Mouse (Mus musculus) activated CD4-positive, CD25-positive, alpha-beta regulatory T cell, adult 4 months (primary cell): ENCODE data around the gene Abca8a. TPM values are rescaled to one million over a fixed set of nuclear protein-coding genes. Genes with fewer than 3 reads are reported as not detected.

Source experiments
- ATAC-seq: one replicate; pipeline ENCODE4 v1.8.0; 2017
- polyA plus RNA-seq, 2 experiments: library from polyadenylated mRNA; unstranded; fragments of 100-300 nt; shearing (Covaris generic); gene quantifications; one replicate each; pipeline ENCODE4 v1.2.1; 2017

Gene Abca8a
- under 1 TPM in 1 of 2 experiments, not detected in 1; 0.26 TPM for polyA plus RNA-seq

- ATAC-seq, result no peak
These were observed at the start of gene Abca8a for GRCm38 (mm10) chr11:110095858-110096257. TSS of gene Abca8a (minus strand) at chr11:110095978.

- ATAC-seq, result no peak
These were observed 49.6 kb upstream of the Abca8a start for GRCm38 (mm10) chr11:110145421-110145820.

- ATAC-seq, result no peak
These were observed 35.0 kb upstream of the Abca8a start for GRCm38 (mm10) chr11:110130760-110131159.

DNA sequence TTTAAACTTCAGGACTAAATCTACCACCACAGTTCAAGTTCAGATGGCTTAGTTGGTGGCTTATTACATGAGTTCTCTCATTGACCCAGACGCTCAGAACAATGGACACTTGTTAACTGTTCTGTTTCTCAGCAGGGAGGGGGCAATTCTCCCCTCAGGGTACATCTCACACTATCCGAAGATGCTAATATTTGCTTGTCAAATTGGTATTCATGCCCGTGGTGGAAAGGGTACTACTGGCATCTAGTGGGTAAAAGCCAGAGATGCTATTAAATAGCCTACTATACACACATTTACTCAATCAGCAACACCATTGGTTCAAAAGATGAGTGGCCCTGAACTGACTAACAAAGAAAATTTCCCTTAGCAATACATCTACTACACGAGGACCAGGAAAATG is 15.4 kb upstream of the Abca8a start:
- no peak for ATAC-seq

GRCm38 (mm10) chr11:110101437-110101836 is 5.7 kb upstream of the Abca8a start:
- no peak for ATAC-seq

GRCm38 (mm10) chr11:110098901-110099300 is 3.1 kb upstream of the Abca8a start:
- no peak for ATAC-seq

- no peak for ATAC-seq
These were observed 1.7 kb upstream of the Abca8a start for GRCm38 (mm10) chr11:110097465-110097864.

DNA sequence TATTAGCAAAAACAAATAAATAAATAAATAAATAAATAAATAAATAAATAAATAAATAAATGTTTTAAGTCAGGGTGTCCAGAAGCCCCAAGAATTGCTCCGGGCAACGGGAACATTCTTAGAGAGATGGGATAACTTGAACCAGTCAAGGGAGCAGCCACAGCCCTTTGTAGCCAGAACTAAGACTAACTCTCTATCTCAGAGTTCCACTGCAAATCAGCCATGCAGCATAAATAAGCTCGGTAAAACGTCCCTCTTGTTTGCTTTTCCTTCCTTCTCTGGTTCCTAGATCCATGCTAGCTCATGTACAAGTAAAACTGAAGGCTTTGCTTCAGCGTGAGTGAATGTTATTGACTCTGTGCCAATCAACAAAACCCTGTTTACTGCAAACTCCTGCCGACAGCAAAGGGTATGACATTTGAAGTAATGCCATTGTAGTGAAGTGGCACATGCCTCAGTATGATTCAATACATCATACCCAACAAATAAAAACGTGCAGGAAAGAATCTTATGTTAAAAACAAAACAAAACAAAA is 865 bp downstream of the Abca8a start:
- no peak for ATAC-seq

GRCm38 (mm10) chr11:110094236-110094635 is 1.5 kb downstream of the Abca8a start:
- no peak for ATAC-seq

GRCm38 (mm10) chr11:110091328-110091727 is 4.5 kb downstream of the Abca8a start:
- no peak for ATAC-seq

GRCm38 (mm10) chr11:110072158-110072557 is 23.6 kb downstream of the Abca8a start:
- no peak for ATAC-seq

DNA sequence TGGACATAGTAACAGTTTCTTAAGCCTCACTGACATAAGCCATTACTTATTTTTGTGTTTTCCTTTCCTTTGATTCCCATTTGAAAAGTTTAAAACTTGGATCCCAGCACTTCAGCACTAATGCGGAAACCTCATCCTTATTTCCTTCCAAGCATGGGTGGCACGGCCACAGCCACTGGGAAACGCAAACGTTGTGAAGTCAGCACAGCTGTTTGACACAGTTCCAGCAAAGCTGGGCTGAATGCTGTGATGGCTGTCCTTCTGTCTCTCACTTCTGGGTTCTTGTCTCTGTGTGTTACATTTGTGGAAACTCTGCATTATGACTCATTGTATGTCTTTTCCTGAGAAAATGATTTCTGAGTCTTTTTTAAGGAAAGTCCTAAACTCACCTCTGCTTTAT is 34.7 kb downstream of the Abca8a start:
- ATAC-seq, result no peak

DNA sequence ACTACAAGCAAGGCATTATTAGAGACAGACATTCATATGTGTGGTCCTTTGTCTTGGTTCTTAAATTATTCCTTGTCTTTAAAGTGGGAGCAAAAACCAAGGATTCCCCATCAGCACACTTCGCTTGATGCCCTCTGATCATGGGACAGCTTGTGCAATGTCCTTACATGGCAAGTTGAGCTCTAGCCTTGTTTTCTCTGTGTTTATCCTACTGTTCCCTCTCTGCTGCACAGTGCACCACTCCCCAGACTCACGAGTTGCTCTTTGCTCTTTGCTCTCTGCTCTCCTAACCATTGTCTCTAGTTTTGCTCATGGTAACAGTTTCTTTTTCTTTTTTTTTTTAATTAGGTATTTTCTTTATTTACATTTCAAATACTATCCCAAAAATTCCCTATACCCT is 35.7 kb downstream of the Abca8a start:
- no peak for ATAC-seq

- ATAC-seq, result no peak
These were observed 42.1 kb downstream of the Abca8a start for GRCm38 (mm10) chr11:110053681-110054080.

DNA sequence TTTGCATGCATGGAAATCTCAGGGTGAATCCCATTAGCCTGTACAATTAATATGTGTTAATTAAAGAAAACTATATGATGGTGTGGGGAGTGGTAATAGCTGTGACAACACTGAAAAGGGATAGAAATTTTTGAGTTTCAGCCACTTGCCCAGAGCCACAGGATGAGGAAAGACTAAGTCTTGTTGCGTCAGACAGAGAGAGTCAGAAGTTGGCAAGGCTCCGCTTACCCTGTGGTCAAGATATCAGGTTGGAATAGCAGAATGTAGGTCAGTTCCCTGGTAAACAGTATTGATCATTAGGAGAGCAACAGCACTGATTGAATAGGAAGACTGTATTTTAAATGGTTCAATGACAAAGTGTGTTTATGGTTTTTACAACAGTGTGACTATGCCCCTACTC is 58.0 kb downstream of the Abca8a start:
- ATAC-seq, result no peak

DNA sequence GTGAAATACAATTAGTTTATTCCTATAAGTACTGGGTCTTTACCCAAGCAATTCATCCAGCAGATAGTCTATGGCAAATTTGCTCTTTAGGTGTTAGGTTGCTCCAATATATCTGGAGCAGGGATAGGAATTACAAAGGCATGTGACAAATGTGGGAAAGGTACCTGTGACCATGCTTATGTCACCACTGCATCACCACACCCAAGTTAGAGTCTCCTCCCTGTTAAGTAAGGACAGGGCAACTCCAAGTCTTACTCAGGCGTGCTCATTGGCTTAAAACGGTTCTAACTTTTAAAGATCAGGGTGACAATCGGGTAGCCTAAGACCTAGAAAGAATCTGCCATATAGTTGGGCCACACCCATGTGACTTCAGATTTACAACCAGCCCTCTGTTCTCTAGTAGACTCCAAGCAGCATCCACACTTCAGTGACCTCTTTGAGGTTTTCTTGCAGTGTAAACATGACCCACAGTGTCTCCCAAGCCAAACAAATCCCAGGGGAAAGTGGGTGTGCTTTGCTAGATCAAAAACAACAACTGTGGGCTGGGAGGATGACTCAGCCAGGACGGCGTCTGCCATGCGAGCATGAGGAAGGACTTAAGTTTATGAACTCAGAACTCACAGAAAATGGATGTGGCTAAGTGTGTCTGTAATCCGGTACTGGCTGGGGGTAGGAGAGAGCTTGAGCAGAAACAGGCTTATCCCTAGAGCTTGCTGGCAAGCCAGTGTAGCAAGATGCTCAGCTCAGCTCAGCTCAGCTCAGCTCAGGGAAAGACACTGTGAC is 66.7 kb downstream of the Abca8a start:
- no peak for ATAC-seq

- no peak for ATAC-seq
These were observed 84.8 kb downstream of the Abca8a start for GRCm38 (mm10) chr11:110010836-110011546.

DNA sequence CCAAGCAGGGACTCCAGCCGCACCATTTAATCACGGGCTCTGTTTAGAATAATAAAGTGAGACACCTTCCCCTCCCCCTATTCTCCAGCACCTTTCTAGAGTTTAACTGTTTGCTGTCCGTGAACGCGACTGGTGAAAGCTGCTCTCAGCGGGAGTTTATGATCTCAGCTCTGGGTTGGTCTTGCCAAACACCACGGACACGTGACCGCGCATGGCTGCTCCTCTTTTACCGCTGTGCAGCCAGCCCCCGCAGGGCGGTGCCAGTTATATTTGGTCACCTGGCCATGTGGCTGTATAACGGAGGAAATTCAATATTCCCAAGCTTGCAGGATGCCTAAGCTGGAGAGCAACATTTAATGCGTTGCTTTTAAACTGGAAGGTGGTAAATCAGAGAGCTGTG is 100.2 kb downstream of the Abca8a start, which contains the start of gene Abca8b:
Abca8b (minus strand) TSS at position 222 of the 400 bp plus-strand sequence.
- ATAC-seq, result no peak

DNA sequence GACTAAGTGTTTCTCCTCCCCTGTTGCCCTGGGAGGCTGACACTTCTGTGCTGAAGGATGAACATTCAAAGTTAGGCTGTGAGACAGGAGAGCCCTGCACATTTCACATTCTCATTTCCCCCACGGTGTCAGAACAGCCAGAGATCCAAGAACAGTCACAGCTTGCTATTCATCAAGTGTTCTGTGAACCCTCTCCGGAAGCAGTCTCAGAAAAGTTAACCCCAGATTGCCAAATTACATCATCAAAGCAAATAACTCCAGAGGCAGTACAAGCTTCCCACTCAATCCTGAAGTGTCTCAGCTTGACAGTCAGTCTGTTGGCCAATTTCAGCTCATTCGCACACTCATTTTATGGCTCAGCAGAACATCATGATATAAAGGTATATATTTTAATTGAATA is 100.8 kb downstream of the Abca8a start:
- no peak for ATAC-seq

- no peak for ATAC-seq
These were observed 101.8 kb downstream of the Abca8a start for GRCm38 (mm10) chr11:109994014-109994413.

DNA sequence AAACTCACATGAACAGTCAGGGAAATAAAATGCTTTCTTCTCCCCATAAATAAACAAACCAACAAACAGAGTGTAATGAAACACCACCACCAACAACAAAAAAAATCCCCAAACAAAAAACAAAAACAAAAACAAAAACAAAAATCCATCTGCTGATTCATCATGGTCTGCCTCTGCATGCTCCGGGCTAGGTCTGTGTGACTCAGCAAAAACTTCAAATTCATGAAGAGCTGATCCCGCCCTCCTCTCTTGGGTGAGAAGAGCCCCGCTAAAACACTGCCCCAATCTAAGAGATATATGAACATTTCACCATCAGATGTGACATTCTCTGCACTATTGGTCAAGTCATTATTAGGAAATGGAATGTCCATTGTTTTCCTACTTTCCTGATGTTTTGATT is 104.5 kb downstream of the Abca8a start:
- ATAC-seq, result no peak

DNA sequence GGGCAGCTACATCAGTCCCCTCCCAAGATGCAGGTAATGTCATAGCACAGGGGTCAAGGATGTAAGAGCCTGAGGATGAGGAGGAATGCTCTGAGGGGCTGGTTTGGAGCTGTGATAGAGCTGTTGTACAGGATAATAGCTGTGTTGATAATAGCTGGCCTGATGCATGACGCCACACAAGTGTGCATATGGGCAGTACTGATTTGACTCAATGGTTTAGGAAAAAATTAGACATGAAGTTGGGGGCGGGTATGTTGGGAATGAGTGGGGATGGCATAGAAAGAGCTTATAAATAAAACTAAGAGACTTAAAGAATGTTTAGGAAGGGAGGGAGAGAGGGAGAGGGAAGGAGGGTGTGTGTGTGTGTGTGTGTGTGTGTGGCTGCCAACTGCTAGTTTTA is 105.5 kb downstream of the Abca8a start:
- no peak for ATAC-seq

GRCm38 (mm10) chr11:109988164-109988563 is 107.6 kb downstream of the Abca8a start:
- no peak for ATAC-seq
